Mouse (Mus musculus) right cerebral cortex, postnatal 36 days (tissue): Measurements from ENCODE around the gene Nr2e1.

ENCODE experiments used
- DNase-seq, 2 experiments: peaks; one replicate each; pipeline ENCODE4 v3.0.0; 2022; ENCODE audit warnings: low spot score in 2 of 2, mixed read lengths in 1 of 2

The Nr2e1 gene

DNA sequence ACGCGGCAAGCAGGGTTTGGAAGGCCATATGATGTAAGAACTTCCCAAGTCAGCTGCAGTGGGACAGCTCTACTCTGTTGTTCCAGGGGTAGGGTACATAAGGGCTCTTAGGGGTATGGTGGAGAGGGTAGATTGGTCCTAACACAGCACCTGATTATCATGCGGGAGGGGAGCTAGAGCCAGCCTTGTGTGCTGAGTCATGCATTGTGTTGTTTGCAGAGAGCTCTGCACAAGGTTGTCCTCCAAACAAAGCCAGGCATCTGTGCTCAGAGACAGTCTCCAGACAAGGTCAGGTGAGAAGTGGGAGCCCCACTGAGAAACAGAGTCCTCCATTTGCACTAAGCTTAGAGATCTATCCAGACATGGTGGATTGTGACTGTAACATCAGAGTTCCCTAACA is 36.9 kb downstream of the Nr2e1 start:
- DNase-seq = no peak

DNA sequence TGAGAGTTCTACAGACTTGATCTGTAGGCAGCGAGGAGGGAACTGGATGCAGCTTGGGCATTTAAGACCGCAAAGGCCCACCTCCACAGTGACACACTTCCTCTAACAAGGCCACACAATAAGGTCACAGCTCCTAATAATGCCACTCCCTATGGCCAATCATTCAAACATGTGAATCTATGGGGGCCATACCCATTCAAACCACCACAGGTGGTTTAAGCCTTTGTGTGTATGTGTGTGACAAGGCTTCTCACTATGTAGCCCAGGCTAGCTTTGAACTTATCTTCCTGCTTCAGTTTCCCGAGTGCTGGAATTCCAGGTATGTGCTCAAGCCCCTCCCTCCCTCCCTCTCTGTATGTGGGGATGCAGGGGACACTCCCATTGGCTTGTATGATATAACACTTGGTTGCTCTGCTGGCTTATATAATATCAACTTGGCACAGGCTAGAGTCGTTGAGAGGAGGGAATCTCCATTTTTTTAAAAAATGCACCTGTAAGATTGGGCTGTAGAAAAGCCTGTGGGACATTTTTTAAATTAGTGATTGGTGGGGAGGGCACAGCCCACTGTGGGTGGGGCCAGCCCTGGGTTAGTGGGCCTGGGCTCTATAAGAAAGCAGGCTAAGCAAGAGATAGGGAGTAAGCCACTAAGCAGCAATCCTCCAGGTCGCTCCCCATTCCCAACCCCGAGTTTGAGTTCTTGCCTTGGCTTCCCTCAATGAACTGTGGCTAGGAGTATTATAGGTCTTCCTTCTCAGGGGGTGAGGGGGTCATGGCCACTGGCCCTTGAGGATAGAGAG is 37.5 kb downstream of the Nr2e1 start:
- DNase-seq = no peak

DNA sequence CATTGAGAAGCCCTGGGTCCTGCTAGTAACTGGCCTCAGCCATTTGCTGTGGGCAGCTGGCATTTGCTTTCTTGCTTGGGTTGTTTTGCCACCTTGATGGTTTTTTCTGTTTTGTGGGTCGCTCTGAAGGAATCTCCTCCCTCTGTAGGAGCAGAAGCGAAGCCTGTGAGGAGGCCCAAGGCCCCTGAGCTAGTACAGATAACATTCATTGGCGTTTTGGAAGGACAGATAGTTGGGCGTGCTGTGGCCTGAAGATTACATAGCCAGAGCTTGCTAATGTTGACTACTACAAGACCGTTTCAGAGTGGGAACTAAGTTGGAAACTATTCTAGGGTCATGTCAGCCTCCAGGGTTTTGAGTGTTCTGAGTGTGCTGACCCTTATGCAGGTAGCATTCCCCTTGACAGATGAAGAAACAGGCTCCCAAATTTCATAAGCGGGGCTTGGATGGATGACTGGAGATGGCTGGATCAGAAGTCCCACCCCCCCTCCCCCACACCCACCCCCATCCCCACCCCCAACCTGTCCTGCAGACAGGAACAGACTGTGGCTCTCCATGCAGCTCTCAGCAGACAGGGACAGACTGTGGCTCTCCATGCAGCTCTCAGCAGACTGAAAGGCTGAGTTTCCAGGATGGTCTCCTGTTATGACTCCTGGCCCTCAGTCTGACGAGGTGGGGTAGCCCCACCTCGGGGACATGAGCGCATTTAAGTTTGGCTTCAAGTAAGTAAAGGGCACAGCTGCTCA is 45.7 kb downstream of the Nr2e1 start:
- DNase-seq = no peak

DNA sequence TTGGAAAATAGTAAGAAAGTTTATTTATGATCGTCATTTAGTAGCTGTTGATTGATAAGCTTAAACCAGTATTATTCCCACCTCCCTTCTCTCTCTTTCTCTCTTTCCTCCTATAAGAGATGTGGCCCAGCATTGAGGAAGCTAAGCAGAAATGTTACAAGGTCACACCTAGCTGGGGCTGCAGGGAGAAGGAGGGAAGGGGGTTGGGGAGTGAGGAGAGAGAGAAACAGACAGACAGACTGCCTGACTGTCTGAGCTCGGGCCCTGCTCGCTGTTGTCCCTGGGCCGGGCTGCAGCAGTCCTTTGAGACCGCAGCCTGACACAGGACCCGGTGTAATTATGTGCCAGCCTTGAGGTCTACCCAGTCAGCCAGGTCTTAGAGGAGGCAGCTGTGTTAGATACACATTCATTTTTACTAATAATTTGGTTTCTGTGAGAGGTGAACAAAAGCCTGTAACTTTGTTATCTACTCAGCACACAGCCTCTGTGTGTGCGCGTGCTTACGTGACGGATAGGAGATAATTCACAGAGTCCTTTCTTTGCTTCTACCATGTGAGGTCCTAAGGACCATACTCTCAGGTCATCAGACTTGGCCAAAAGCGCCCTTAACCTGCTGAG is 49.5 kb downstream of the Nr2e1 start:
- no peak for DNase-seq

DNA sequence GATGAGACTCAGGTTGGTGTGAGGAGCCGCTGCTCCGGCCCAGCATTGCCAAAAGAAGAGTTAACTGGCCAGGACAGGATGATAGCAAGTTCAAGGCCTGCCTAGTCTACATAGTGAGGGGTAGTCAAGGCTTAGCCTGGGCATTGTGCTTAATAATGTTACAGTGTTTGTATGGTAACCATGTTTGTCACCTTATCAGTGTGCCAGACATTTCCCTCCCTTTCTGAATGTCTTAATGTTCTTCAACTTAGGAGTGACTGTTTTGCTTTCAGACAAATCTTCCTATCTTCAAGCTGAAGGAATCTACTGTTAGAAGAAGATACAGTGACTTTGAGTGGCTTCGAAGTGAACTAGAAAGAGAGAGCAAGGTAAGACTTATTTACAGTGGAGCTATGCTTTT is 57.8 kb downstream of the Nr2e1 start:
- DNase-seq = no peak

DNA sequence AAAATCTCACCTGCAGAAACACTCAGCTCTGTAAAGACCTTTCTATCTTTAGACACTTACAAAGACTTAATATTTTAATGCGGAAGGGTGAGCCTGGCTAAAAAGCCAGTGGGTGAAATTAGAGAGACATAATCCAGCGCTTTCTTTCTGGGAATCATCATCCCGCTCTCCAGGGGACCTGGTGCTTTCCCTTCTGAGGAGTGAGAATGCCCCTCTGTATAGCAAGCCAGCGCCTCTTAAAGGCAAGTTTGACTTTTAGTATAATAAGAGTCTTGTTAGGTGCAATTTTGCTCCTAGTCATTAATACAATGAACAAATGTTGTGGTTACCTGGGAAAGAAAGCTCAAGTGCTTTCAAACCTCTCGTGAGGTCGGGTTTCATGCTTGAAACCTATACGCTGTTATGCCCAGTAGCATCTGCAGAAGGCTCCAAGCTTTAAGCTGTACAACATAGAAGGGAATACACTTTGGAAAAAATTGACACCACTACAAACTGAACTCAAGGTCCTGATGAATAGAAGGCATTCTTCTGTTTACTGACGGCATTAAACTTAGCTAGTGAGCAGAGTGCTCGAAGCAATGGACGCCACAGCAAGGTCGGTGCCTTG is 59.8 kb downstream of the Nr2e1 start:
- no peak for DNase-seq

DNA sequence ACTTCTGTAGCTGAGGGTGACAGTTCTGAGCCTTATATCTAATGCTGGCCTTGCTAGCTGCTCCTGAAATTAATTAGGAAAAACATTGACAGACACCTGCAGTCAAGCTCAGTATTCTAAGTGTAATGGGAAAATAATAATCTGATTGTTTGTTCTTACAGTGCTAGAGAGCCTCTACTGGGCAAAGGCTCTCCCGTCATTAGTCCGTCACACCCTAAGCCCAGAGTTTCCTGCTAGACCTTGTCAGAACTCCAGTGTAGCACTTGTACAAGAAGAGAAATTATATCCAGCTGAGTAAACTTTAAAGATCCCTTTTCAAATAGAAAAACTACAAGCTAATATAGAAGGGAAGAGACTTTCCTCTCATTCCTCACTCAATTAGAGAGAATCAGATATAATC is 60.5 kb downstream of the Nr2e1 start:
- DNase-seq = no peak

DNA sequence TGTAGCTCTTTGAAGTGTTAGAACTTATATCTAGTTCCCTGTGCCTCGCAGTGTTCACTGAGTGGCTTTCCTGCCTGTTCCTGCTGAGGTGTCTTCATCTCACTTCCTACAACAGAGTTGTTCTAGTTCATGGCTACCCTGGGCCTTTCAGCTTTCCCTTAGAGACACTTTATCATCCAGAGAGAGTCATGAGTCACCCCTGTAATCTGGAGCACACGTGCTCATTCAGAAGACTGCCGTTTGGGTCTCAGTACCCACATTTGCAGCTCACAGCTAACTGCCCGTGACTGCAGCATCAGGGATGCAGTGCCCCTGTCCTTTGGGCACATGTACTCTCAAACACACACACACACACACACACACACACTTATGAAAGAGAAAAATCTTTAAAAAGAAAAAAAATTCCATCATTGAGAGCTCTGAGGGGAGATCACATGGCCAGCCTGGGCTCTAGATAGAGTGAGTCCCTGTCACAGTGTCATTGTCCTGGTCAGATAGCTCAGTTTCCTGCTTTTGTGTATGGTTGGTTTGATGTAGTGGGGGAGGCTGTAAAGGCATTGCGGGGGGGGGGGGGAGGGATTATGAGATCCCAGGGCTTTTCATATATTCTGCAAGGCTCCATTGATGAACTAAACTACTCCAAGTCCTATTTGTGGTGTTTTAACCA is 62.0 kb downstream of the Nr2e1 start:
- no peak for DNase-seq

DNA sequence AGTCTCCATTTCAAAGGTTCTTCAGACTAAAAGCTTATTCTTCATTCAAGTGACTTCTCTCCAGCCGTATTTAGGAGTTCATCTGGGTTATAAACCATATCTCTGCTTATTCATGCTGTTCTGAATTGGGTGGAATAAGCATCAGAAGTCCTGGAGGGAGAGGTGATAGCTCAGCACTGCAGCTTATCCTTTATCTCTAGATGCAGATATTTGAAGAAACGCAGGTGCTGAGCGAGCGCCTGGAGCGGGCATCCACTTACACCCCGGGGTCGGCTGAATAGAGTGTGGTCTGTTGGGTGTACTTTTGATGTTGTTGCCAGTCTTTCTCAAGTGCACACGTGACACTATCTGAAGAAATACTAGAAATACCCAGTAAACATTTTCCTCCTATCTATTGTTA is 65.1 kb downstream of the Nr2e1 start:
- DNase-seq = no peak

DNA sequence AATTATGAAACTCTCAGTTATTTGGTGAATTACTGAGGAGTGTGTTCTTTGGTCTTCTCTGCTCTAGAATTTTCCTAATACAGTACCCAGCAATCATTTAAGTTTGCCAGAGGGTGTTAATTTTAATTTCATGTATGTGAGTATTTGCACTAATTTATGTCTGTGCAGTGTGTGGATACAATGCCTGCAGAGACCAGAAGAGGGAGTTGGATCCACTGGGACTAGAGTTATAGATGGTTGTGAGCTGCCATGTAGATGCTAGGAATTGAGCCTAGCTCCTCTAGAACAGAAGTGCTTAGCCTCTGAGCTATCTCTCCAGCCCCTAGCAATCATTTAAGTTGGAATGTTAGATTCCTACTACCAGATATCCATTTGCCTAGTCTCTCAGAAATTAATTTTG is 69.3 kb downstream of the Nr2e1 start:
- no peak for DNase-seq
